Mouse (Mus musculus): ENCODE measurements around the gene Smtnl1. TPM values are rescaled to one million over a fixed set of nuclear protein-coding genes. Genes with fewer than 3 reads are reported as not detected.

The Smtnl1 gene
- polyA plus RNA-seq, 1 experiment from 2014 or later: not detected

DNA sequence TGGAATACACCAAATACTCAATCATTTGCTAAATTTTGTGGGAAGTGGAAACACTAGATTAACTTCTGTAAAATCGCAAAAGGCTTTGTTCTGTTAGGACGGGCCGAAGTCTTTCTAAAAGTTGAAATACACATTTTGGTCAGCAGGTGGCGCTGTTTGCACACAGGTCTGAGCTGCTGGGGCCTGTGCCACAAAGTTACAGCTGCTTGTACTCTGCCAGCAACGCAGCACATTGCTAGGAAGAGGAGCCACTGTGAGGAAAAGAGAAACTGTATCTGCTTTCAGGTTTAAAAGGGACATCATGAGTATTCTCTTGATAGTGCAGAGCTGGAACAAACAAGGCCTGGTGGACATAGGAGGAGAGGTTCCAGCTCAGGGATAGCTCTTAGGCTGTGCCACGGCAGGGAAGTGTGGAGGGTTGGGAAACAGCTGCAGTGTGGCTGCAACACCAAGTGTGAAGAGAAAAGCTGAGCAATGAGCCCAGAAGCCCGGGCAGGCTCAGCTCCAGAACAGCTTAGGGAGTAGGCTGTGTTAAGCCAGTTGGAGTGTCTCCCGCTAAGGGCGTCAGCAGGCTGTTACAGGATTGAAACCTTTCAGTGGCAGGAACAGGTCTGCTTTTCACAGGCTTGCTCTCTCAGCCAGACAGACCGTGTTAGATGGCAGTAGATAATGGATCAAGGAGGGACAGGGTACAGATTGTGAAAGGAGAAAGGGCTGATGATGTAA, 9.4 kb upstream of the Smtnl1 start:
- Histone ChIP-seq H3K4me1 (replicated peaks) (peaks cover 14% of the 10 kb centered on the region), H3K9ac (no peak overlapping the region; the same call in 1 of the 2 replicates), H3K4me3 (no peak overlapping the region), H3K36me3 (peaks cover 11% of the 10 kb centered on the region), H3K27me3 (0 out of 2 replicates have a peak, but pooled peaks cover 1% of the 10 kb centered on the region), H3K9me3 (no peaks in the 10 kb centered on the region), H3K27ac (replicated peaks) (no peak overlapping the region), H3K4me2 (no peak overlapping the region)
- peak; percentile 55; the same call in 1 of the 2 replicates for ATAC-seq (ENCODE audit: low read depth)
- 37% methylated on average over 10 of the region's 10 CpGs for WGBS

DNA sequence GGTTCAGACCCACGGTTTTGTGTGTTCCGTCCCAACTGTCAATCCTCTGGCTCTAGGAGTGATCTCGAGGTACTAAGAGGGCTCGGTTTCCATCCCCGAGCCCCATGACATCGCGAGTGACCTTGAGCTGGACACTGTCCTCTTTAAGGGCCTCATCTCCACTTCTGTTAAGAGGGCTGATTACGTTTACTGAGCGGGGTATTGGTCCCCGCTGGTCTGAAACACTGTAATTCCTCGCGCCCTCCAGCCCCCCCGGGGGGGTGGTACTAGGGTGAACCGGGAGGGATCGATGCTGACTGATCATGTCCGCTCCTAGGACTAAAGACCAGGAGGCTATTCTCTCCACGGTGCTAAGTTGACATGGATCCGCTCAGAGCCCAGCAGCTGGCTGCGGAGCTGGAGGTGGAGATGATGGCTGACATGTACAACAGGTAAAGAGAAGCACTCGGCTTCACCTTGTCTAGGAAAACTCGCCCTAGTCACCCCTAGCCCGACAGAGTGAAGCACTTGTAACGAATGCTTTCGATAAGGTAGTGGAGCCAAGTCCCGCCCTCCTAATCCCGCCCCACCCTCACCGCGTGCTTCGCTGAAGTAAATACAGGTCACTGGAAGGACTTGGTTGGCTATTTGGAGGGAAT, 5.0 kb upstream of the Smtnl1 start:
- peak overlapping the region; percentile 80 for H3K4me3 ChIP-seq
- peak; percentile 54 for ATAC-seq (ENCODE audit: low read depth)
- peaks cover 11% of the 10 kb centered on the region for H3K36me3 ChIP-seq
- H3K9ac ChIP-seq: peak overlapping the region; percentile 80
- peaks cover 17% of the 10 kb centered on the region for H3K4me1 ChIP-seq (replicated peaks)
- WGBS: under 1% methylated on average over 29 of the region's 29 CpGs
- no peaks in the 10 kb centered on the region for H3K27me3 ChIP-seq
- no peak overlapping the region for H3K27ac ChIP-seq (replicated peaks)
- peak overlapping the region; percentile 99 for H3K4me2 ChIP-seq
- H3K9me3 ChIP-seq: no peaks in the 10 kb centered on the region

DNA sequence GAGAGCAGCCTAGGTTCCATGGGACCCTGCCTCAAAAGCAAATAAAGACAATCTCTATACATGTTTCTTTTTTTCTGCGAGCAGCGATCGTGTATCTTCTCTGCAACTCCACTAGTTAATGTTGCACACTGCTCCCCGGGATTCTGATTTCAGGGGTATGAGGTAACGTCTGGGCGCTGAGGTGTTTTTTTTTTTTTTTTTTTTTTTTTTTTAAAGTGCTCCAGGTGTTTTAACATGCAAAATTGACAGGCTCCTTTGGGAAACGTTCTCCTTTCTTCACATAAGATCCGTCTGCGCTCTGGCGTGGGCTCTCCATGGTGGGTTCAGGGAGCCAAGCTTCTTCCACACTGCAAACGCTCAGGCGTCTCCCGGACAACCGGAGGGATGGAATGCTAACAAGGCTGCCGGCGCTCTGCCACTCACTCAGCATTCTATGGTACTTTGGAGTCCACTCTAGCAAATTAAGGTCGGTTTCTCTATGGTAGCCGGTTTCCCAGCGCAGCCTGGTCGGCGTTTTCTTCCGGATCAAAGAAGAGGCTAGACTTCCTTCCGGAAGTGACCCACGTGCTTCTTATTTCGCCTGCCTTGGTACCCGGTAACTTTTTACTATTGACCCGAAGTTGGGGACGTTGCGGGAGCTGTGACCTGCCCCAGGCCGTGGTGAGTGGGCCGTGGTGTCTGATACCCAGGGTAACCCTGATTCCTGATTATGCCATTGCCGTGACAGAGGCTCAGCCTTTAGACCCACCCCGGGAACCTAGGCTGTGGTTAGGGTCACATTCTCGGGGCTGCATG, 4.2 kb upstream of the Smtnl1 start, which contains the start of gene Timm10:
TSS of gene Timm10 (plus strand) at position 510 of the 795 bp plus-strand sequence.
- H3K36me3 ChIP-seq: peaks cover 11% of the 10 kb centered on the region
- H3K9me3 ChIP-seq: no peaks in the 10 kb centered on the region
- H3K9ac ChIP-seq: peak within 1 kb of the TSS; percentile 80
- peak; percentile 94 for ATAC-seq (ENCODE audit: low read depth)
- H3K4me3 ChIP-seq: peak within 1 kb of the TSS; percentile 80
- peak within 1 kb of the TSS; percentile 99 for H3K4me2 ChIP-seq
- peaks cover 4% of the 10 kb centered on the region; the same call in 1 of the 2 replicates for H3K27me3 ChIP-seq
- peak within 1 kb of the TSS; percentile 57 for H3K27ac ChIP-seq (replicated peaks)
- H3K4me1 ChIP-seq (replicated peaks): peaks cover 17% of the 10 kb centered on the region
- under 1% methylated on average over 34 of the region's 34 CpGs for WGBS

DNA sequence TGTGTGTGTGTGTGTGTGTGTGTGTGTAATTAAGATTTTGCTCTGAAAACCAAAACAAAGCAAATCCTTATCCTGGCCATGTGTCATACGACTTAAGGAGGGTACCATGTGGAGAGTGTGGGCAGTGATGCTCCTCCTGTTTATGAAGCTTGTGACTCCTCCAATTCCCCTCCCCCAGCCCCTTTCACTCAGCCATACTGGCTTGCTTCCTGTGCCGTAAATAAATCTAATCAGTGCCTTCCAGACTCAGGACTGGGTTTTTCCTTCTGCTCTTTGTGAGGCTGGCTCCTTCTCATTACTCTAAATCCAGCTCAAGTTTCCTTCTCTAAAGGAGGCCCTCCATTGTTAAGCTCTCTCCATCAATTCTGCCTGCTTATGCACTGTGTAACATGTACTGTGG, 785 bp upstream of the Smtnl1 start:
- no peaks in the 10 kb centered on the region for H3K36me3 ChIP-seq
- no peak overlapping the region for H3K9ac ChIP-seq
- H3K27ac ChIP-seq (replicated peaks): no peak overlapping the region
- H3K27me3 ChIP-seq: peaks cover 7% of the 10 kb centered on the region
- H3K4me2 ChIP-seq: no peak overlapping the region
- peaks cover 13% of the 10 kb centered on the region for H3K4me1 ChIP-seq (replicated peaks)
- 66% methylated on average over 2 of the region's 2 CpGs for WGBS
- H3K4me3 ChIP-seq: no peak overlapping the region
- no peaks in the 10 kb centered on the region for H3K9me3 ChIP-seq
- no peak for ATAC-seq (ENCODE audit: low read depth)

DNA sequence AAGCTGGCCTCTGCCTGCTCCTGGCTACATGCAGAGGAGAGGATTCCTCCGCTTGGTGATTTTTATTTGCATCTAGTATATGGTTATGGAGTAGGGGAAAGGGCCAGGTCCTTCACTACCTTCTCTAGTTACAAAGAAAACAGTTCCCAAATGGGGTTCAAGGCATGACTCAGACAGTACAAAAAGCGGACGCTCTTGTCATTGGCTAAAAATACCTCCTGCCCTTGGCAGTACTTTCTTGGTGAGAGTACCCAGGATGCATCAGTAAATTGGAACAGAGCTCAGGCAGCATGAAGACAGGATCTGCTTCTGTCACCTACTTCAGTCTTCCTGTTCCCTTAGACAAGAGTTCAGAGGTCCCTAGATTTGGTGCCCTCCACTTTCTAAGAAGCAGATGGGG, 2.6 kb downstream of the Smtnl1 start:
- no peak for ATAC-seq (ENCODE audit: low read depth)

DNA sequence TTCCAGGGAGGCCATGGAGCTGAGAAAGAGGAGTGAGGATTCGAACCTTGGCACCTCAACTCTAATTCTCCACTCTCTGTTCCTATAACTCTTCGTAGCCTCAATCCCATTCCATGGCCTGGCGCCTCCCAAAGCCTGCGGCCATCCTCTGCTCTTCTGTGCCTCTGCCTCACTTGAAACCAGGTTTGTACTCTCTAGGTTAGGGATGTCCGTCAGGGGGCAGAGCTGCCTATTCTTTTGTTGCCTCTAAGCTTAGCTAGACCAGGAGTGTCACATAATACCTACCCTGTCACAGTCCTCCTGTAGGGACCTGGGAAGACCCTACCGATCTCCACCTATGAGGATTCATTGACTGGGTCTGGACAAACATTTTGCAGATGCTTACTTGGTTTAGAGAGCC, 9.8 kb downstream of the Smtnl1 start:
- Histone ChIP-seq H3K4me3 (no peak overlapping the region), H3K4me2 (no peak overlapping the region), H3K9me3 (no peaks in the 10 kb centered on the region), H3K36me3 (no peaks in the 10 kb centered on the region), H3K4me1 (replicated peaks) (no peaks in the 10 kb centered on the region), H3K27me3 (no peaks in the 10 kb centered on the region), H3K27ac (replicated peaks) (no peak overlapping the region), H3K9ac (no peak overlapping the region)
- ATAC-seq (ENCODE audit: low read depth): no peak
- WGBS: 76% methylated on average over 6 of the region's 6 CpGs

More for the DNA sequence above, 2.6 kb downstream of the Smtnl1 start:
- 75% methylated on average over 3 of the region's 3 CpGs for WGBS
- Histone ChIP-seq H3K27ac (replicated peaks) (no peak overlapping the region), H3K9me3 (no peaks in the 10 kb centered on the region), H3K27me3 (peaks cover 7% of the 10 kb centered on the region), H3K9ac (no peak overlapping the region), H3K36me3 (no peaks in the 10 kb centered on the region), H3K4me1 (replicated peaks) (no peaks in the 10 kb centered on the region), H3K4me3 (no peak overlapping the region), H3K4me2 (no peak overlapping the region)

DNA sequence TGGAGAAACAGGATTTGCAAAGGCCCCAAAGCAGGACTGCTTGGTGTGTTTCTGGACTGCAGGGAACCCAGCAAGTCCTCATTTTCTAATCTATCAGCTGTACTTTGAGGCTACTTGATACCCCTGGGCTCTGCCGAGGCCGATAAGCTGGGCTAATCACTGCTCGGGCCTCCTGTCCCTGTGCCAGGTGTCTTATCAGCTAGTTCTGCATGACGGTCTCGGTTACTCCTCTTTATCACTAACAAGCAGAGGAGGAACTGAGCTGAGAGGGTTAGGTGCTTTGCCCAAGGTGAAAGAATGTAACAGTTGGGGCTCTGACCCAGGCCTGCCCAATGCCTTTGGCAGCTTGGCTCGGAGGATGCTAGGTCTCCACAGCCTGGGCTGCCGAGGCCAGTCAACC, 10.6 kb downstream of the Smtnl1 start:
- H3K4me1 ChIP-seq (replicated peaks): no peaks in the 10 kb centered on the region
- H3K9me3 ChIP-seq: no peaks in the 10 kb centered on the region
- no peak overlapping the region for H3K27ac ChIP-seq (replicated peaks)
- H3K9ac ChIP-seq: no peak overlapping the region
- H3K4me3 ChIP-seq: no peak overlapping the region
- no peaks in the 10 kb centered on the region for H3K27me3 ChIP-seq
- no peak for ATAC-seq (ENCODE audit: low read depth)
- H3K36me3 ChIP-seq: no peaks in the 10 kb centered on the region
- WGBS: 90% methylated on average over 7 of the region's 7 CpGs
- H3K4me2 ChIP-seq: no peak overlapping the region

DNA sequence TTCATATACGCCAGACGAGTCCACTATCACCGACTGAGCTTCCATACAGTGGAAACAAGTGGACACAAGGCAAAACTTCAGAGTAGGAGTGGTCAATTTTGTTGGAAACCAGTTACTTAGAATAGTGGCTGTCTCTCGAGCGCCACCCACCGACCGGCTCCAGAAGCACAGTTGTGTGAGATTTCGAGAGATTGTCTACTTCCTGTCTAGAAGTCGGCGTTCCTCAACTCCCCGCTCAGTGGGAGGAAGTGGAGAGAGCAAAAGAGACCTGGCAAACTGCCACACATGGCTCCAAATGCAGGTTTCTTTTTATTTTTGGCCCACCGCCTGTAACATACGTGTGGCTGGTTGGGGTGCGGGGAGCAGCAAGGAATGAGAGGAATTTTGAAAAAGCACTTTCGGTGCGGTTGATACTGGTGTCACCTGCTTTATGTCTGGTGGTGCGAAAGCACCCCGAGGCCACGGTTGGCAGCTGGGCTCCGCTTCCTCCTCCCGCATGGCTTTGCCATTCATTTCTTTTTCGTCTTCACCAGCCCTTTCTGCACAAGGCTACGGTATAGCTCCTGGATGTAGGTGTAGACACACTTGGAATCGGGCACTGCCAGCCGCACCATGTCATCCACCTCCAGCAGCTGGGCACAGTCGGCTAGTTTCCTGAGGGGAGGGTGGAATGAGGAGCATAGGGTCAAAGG, 11.4 kb downstream of the Smtnl1 start:
- Histone ChIP-seq H3K4me2 (peak overlapping the region; percentile 49), H3K9ac (no peak overlapping the region), H3K27ac (replicated peaks) (no peak overlapping the region), H3K27me3 (no peaks in the 10 kb centered on the region), H3K36me3 (no peaks in the 10 kb centered on the region), H3K4me3 (peak overlapping the region; percentile 2; the same call in 1 of the 2 replicates), H3K4me1 (replicated peaks) (no peaks in the 10 kb centered on the region), H3K9me3 (no peaks in the 10 kb centered on the region)
- peak; percentile 52; the same call in 1 of the 2 replicates for ATAC-seq (ENCODE audit: low read depth)
- WGBS: 45% methylated on average over 26 of the region's 26 CpGs

DNA sequence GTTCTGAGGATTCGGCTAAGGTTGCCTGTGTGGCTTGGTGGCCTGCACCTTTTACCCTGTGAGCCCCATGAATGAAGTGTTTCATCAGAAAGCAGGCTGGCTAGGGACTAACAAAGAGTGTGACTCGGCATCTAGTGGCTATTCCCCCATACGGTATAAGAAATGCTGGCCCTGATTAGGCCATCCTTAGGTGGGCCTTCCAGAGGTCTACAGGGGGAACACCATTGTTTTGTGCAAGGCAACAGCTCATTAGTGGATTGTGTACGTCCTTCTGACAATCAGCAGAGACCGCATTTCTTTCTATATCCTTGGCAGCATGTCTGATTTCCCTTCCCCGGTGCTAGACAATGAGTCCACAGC, 11.9 kb downstream of the Smtnl1 start:
- no peak for ATAC-seq (ENCODE audit: low read depth)
- Histone ChIP-seq H3K9ac (no peak overlapping the region), H3K4me1 (replicated peaks) (no peaks in the 10 kb centered on the region), H3K27ac (replicated peaks) (no peak overlapping the region), H3K9me3 (no peaks in the 10 kb centered on the region), H3K36me3 (no peaks in the 10 kb centered on the region), H3K27me3 (no peaks in the 10 kb centered on the region), H3K4me3 (no peak overlapping the region), H3K4me2 (no peak overlapping the region; the same call in 1 of the 2 replicates)
- 76% methylated on average over 6 of the region's 6 CpGs for WGBS

DNA sequence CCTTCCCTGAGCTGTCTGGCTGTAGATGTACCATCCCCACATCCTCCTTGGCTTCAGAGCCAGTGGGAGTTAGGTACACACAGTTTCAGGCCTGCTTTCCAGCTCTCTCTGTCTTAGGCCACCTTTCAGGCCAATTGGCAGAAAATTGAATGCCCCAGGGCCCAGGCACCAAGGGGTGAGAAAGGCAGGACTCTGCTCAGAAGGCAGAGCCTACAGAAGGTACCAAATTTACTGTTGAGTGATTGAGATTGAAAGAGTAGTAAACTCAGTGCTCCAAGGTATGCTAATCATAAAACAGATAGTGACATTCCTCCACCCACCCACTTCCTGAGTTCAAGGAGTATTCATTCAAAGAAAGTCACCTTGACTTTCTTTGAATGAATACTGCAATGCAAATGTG, 13.1 kb downstream of the Smtnl1 start:
- no peak overlapping the region for H3K9ac ChIP-seq
- no peak overlapping the region for H3K27ac ChIP-seq (replicated peaks)
- no peaks in the 10 kb centered on the region for H3K36me3 ChIP-seq
- H3K4me1 ChIP-seq (replicated peaks): no peaks in the 10 kb centered on the region
- ATAC-seq (ENCODE audit: low read depth): no peak
- H3K4me2 ChIP-seq: no peak overlapping the region
- no peaks in the 10 kb centered on the region for H3K9me3 ChIP-seq
- no peaks in the 10 kb centered on the region for H3K27me3 ChIP-seq
- H3K4me3 ChIP-seq: no peak overlapping the region

DNA sequence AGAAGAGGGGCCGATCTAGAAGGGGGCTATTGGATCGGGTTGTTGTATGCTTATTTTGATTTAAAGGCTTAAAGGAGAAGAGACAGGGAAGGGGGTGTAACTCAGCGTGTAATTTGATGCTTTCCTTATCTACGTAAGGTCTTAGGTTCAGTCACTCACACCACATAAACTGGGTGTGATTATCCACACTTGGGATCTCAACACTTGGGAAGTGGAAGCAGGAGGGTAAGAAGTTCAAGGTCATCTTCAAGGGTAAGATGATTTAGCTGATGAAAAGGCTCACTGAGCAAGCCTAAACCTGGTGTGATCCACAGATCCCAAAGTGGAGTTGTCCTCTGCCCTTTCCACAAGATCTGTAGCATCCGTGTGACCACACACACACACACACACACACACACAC, 15.9 kb downstream of the Smtnl1 start:
- H3K4me3 ChIP-seq: no peak overlapping the region
- no peak overlapping the region for H3K9ac ChIP-seq
- 76% methylated on average over 5 of the region's 5 CpGs for WGBS
- H3K4me2 ChIP-seq: no peak overlapping the region
- H3K27ac ChIP-seq (replicated peaks): no peak overlapping the region
- H3K9me3 ChIP-seq: no peaks in the 10 kb centered on the region
- no peak for ATAC-seq (ENCODE audit: low read depth)
- H3K36me3 ChIP-seq: no peaks in the 10 kb centered on the region
- no peaks in the 10 kb centered on the region for H3K4me1 ChIP-seq (replicated peaks)
- H3K27me3 ChIP-seq: no peaks in the 10 kb centered on the region
